Mouse (Mus musculus) stomach, embryonic 16.5 days (tissue): ENCODE results near the gene Spink4. TPM values are rescaled to one million over a fixed set of nuclear protein-coding genes. Genes with fewer than 3 reads are reported as not detected.

Experiments used
- polyA plus RNA-seq: library from polyadenylated mRNA; unstranded; fragments of >200 nt; fragmentation: Nextera tagmentation; extraction: Ambion mirVana; gene quantifications from 2 replicates; pipeline ENCODE4 v1.2.1, GENCODE M21; 2015

The Spink4 gene
- polyA plus RNA-seq, 1 experiment from 2014 or later: 40.3 TPM

Other genes starting within 250 kb of the Spink4 start
- gene Aptx, start 216.9 kb upstream of the Spink4 start, polyA plus RNA-seq: 24.1 and 24.2 TPM in 2 replicates
- gene Dnaja1, start 197.9 kb upstream of the Spink4 start, polyA plus RNA-seq: 300 and 349 TPM in 2 replicates
- gene Smu1, start 162.1 kb upstream of the Spink4 start, polyA plus RNA-seq: 128 and 140 TPM in 2 replicates
- gene B4galt1, start 66.0 kb upstream of the Spink4 start, polyA plus RNA-seq: 50.1 and 51.2 TPM in 2 replicates
- gene Bag1, start 28.2 kb downstream of the Spink4 start, polyA plus RNA-seq: 184 and 197 TPM in 2 replicates
- 109 and 118 TPM in 2 replicates for gene Chmp5, start 28.4 kb downstream of the Spink4 start, polyA plus RNA-seq
- 83.2 and 89.7 TPM in 2 replicates for gene Nfx1, start 50.9 kb downstream of the Spink4 start, polyA plus RNA-seq
- gene Aqp7, start 128.1 kb downstream of the Spink4 start, polyA plus RNA-seq: 0.40 and 0.45 TPM in 2 replicates
- 101 and 127 TPM in 2 replicates for gene Aqp3, start 178.1 kb downstream of the Spink4 start, polyA plus RNA-seq
- gene Nol6, start 204.4 kb downstream of the Spink4 start, polyA plus RNA-seq: 24.2 and 27.1 TPM in 2 replicates
- 54.7 and 59.9 TPM in 2 replicates for gene Ube2r2, start 215.7 kb downstream of the Spink4 start, polyA plus RNA-seq